Mouse (Mus musculus) liver, adult 2 months (tissue): ENCODE measurements around the gene Slco1a1. TPM values are rescaled to one million over a fixed set of nuclear protein-coding genes. Genes with fewer than 3 reads are reported as not detected.

Experiments used
- DNase-seq: peaks from one replicate; pipeline ENCODE4 v3.0.0-alpha.2; 2011; ENCODE audit warnings: low read depth, low spot score; ENCODE audit errors: extremely low read depth
- H3K27ac ChIP-seq: fragments of 200-500 bp; replicated peaks from 2 replicates; pipeline ENCODE4 v1.5.1; 2012; ENCODE audit warnings: low read depth, mild to moderate bottlenecking, control low read depth, inconsistent platforms, low read length; ENCODE audit not compliant: insufficient read depth
- H3K27me3 ChIP-seq: fragments of 200-500 bp; 2 replicates; pipeline ENCODE4 v1.6.1; 2012; ENCODE audit warnings: mild to moderate bottlenecking, moderate library complexity, low read length, inconsistent platforms; ENCODE audit not compliant: control insufficient read depth, insufficient read depth
- H3K36me3 ChIP-seq: fragments of 200-500 bp; 2 replicates; pipeline ENCODE4 v1.6.1; 2012; ENCODE audit warnings: low read length, inconsistent platforms; ENCODE audit not compliant: control insufficient read depth, insufficient read depth
- H3K4me1 ChIP-seq: fragments of 200-500 bp; 2 replicates; pipeline ENCODE4 v1.6.1; 2011; ENCODE audit warnings: low read length; ENCODE audit not compliant: control insufficient read depth, insufficient read depth
- H3K4me3 ChIP-seq: fragments of 200-500 bp; 2 replicates; pipeline ENCODE4 v1.5.1; 2011; ENCODE audit warnings: low read depth, mild to moderate bottlenecking, control low read depth, low read length, moderate library complexity; ENCODE audit not compliant: insufficient read depth
- H3K79me2 ChIP-seq: fragments of 200-500 bp; 2 replicates; pipeline ENCODE4 v1.6.1; 2012; ENCODE audit warnings: inconsistent platforms, mild to moderate bottlenecking, low read length, moderate library complexity; ENCODE audit not compliant: control insufficient read depth, insufficient read depth
- H3K9ac ChIP-seq: fragments of 200-500 bp; 2 replicates; pipeline ENCODE4 v1.6.1; 2012; ENCODE audit warnings: low read depth, mild to moderate bottlenecking, control low read depth, inconsistent platforms, low read length
- CTCF ChIP-seq: fragments of 200-500 bp; IDR thresholded peaks from 2 replicates; pipeline ENCODE4 v1.5.1; 2011; ENCODE audit warnings: low read depth, low read length, control low read depth
- POLR2A ChIP-seq: fragments of 200-500 bp; IDR thresholded peaks from 2 replicates; pipeline ENCODE4 v1.6.1; 2011; ENCODE audit warnings: low read length, control low read depth; ENCODE audit not compliant: insufficient read depth; ENCODE audit errors: extremely low read depth
- WGBS: fragments of 180-500 bp; shearing (Covaris S2); methylation state at CpG from one replicate; pipeline ENCODE4 v1.1.7; 2018; 5-methylcytosine and 5-hydroxymethylcytosine counted together
- polyA plus RNA-seq: library from polyadenylated mRNA; depleted of rRNA; stranded (reverse); fragments of >200 nt; gene quantifications from 2 replicates; pipeline ENCODE4 v1.2.3, GENCODE M21; 2012; rRNA removed
- total RNA-seq: library from RNA; depleted of rRNA; stranded (reverse); fragments of >200 nt; gene quantifications from 2 replicates; pipeline ENCODE4 v1.2.3, GENCODE M21; 2014; rRNA removed

The Slco1a1 gene
- total RNA-seq = 152 and 251 TPM in 2 replicates
- 3.9 and 12.8 TPM in 2 replicates for polyA plus RNA-seq

DNA sequence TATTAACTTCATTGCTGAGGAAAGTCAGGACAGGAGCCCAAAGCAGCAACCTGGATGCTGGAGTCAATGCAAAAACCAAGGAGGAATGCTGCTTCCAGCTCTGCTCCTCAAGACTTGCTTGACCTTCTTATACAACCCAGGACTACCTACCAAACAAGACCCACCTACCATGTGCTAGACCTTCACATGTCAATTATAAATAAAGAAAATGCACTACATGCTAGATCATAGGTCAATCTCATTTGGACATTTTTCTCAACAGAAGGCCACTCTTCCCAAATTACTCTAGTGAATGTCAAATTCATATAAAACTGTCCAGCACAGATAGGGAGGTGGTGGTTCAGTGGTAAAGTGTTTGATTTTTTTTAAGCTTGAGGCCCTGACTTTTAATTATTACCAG is at the start of gene Slco1a1:
Gene Slco1a1 (minus strand): TSS at position 101 of the 400 bp plus-strand sequence.
- peak; percentile 75 for DNase-seq
- Histone ChIP-seq H3K36me3 (peaks cover 14% of the 10 kb centered on the region), H3K27me3 (no peaks in the 10 kb centered on the region), H3K4me3 (peak within 1 kb of the TSS; percentile 97), H3K9ac (peak within 1 kb of the TSS; percentile 80), H3K4me1 (peaks cover 18% of the 10 kb centered on the region), H3K79me2 (peaks cover 6% of the 10 kb centered on the region; the same call in 1 of the 2 replicates), H3K27ac (peak within 1 kb of the TSS; percentile 100)
- TF ChIP-seq CTCF = no peak
- no peak for TF ChIP-seq POLR2A

DNA sequence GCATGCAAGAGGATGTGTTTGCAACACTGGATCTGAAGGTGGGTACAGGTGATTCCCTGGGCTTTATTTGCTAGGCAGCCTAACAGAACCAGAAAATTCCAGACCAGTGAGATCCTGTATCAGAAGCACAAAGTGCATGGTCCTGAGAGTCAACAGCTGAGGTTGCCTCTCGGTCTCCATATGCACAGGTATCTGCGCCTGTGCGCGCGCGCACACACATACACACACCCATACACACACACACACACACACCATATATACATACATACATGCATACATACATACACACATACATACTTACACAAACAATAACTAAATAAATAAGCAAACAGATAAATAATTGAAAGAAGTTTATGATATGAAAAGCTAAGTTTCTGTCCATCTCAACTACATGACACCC is 40.0 kb upstream of the Slco1a1 start:
- H3K9ac ChIP-seq = no peak overlapping the region
- H3K4me1 ChIP-seq = no peaks in the 10 kb centered on the region
- DNase-seq = no peak
- no peak overlapping the region for H3K4me3 ChIP-seq
- H3K36me3 ChIP-seq = no peaks in the 10 kb centered on the region
- TF ChIP-seq CTCF (no peak), POLR2A (no peak)
- no peaks in the 10 kb centered on the region for H3K27me3 ChIP-seq
- H3K27ac ChIP-seq = no peak overlapping the region
- H3K79me2 ChIP-seq = no peaks in the 10 kb centered on the region
- 97% methylated on average over 6 of the region's 6 CpGs for WGBS

DNA sequence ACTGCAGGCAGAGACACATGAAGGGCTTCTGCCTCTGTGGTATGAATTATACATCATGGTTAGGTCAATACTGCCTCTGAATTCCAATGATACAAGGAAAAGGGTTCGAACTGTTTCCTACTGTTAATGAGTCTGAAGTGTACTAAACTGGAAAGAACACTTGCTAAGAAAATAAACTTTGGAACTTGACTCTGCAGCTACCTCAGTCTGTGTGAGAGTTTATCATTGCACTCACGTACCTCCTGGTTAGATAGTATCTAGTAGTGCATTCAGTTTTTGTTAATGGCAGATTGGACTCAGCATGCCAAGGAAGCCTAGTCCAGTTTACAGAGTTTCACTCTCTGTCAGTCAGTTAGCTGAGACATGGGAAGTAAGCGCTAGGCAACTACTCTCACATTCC is 37.9 kb upstream of the Slco1a1 start:
- 89% methylated on average over 3 of the region's 3 CpGs for WGBS
- Histone ChIP-seq H3K27ac (no peak overlapping the region), H3K4me1 (no peaks in the 10 kb centered on the region), H3K79me2 (no peaks in the 10 kb centered on the region), H3K27me3 (no peaks in the 10 kb centered on the region), H3K36me3 (no peaks in the 10 kb centered on the region), H3K9ac (no peak overlapping the region), H3K4me3 (no peak overlapping the region)
- no peak for TF ChIP-seq CTCF
- TF ChIP-seq POLR2A = no peak
- no peak for DNase-seq

DNA sequence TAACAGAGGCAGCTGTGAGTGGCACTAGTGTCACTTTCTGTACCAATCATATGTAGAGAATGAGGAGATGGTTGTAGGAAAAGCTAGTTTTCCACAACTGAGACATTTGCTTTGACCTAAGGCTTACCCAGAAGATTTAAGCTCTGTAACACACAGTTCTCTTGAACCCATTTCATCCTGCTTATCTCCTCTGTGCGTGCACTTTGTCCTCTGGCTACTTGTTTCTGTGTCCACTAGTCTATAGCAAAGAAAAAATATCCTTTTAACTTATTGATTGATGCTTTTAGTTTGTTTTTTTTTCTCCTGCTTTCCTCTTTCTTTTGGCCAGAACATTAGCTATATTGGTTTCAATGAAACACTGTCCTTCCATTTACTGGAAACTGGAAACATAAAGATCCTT is 15.7 kb upstream of the Slco1a1 start:
- no peak overlapping the region for H3K9ac ChIP-seq
- peak; percentile 94 for DNase-seq
- H3K27ac ChIP-seq = peak overlapping the region; percentile 74
- H3K27me3 ChIP-seq = no peaks in the 10 kb centered on the region
- TF ChIP-seq CTCF = no peak
- no peak for TF ChIP-seq POLR2A
- no peak overlapping the region for H3K4me3 ChIP-seq
- no peaks in the 10 kb centered on the region for H3K79me2 ChIP-seq
- no peaks in the 10 kb centered on the region for H3K36me3 ChIP-seq
- WGBS = 26% methylated on average over 1 of the region's 1 CpGs
- H3K4me1 ChIP-seq = peaks cover 9% of the 10 kb centered on the region

DNA sequence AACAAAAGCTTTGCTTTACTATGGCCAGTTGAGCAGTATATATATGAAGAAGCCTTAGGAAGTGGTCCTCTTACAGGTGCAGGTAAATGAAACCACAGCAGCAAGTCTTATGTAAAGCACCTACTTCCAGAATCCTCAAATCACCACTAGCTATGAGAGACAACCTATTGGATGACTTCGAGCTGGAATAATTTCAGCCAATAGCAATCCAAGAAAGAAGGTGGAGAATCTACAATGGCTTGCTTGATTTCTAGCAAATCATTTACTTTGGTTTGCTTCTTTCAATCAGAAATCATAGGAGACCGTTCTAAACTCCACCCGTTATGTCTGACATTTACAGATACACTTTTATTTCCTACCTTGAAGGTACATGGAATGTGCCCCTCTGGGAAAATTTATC is 15.1 kb upstream of the Slco1a1 start:
- Histone ChIP-seq H3K4me1 (peaks cover 9% of the 10 kb centered on the region), H3K4me3 (no peak overlapping the region), H3K36me3 (no peaks in the 10 kb centered on the region), H3K27ac (peak overlapping the region; percentile 74), H3K27me3 (no peaks in the 10 kb centered on the region), H3K9ac (no peak overlapping the region), H3K79me2 (no peaks in the 10 kb centered on the region)
- 24% methylated on average over 3 of the region's 3 CpGs for WGBS
- no peak for TF ChIP-seq POLR2A
- no peak for TF ChIP-seq CTCF
- peak; percentile 91 for DNase-seq

DNA sequence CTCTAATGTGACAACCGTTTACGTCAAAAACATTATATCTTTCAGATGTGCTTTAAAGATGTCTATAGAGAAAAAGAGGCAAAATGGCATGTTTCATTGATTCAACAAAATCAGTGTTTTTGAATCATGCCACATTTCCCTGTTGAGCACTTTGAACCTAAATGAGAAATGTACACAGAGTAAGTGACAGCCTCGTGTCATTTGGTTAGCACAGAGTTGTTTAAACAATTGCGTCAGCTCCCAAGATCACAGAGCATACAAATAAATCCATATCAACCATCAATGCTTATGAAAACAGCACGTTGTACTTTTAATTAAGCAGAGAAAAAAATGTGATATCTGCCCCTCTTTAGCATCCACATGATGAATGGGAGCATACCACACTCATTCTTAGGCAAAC is 13.7 kb upstream of the Slco1a1 start:
- no peak overlapping the region for H3K4me3 ChIP-seq
- 23% methylated on average over 5 of the region's 5 CpGs for WGBS
- H3K9ac ChIP-seq = no peak overlapping the region
- H3K27me3 ChIP-seq = no peaks in the 10 kb centered on the region
- H3K4me1 ChIP-seq = peaks cover 9% of the 10 kb centered on the region
- TF ChIP-seq CTCF = no peak
- TF ChIP-seq POLR2A = no peak
- peak overlapping the region; percentile 98; the same call in 1 of the 2 replicates for H3K27ac ChIP-seq
- H3K36me3 ChIP-seq = no peaks in the 10 kb centered on the region
- H3K79me2 ChIP-seq = no peaks in the 10 kb centered on the region
- DNase-seq = peak; percentile 99

DNA sequence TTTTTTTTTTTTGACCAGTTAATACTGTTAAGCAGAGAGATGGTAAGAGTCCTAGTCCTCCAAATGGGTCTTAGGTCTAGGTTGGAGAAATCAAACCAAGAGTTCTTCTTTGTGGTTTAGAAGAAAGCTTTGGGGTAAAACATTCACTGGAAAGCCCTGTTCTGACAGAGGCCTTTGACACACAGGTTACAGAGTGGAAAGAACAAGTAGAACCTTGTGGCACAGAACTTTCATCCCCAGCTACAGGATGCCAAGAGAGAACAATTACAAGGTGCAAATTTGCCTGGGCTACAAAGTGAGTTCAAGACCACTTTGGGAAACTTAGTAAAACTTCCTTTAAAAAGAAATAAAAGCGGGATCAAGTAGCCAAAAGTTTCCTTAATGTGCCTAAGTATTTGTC is 6.3 kb downstream of the Slco1a1 start:
- peak; percentile 72 for DNase-seq
- no peaks in the 10 kb centered on the region for H3K27me3 ChIP-seq
- H3K79me2 ChIP-seq = peaks cover 12% of the 10 kb centered on the region; the same call in 1 of the 2 replicates
- no peak overlapping the region for H3K9ac ChIP-seq
- H3K4me1 ChIP-seq = peaks cover 21% of the 10 kb centered on the region
- TF ChIP-seq POLR2A (no peak), CTCF (no peak)
- H3K36me3 ChIP-seq = peaks cover 54% of the 10 kb centered on the region
- WGBS = 88% methylated on average over 1 of the region's 1 CpGs
- no peak overlapping the region for H3K4me3 ChIP-seq
- no peak overlapping the region for H3K27ac ChIP-seq
